Mouse (Mus musculus) kidney, adult 2 months (tissue): Measurements from ENCODE around the gene Sipa1. TPM values are rescaled to one million over a fixed set of nuclear protein-coding genes. Genes with fewer than 3 reads are reported as not detected.
A peak's percentile ranks its signal among the peaks of the same experiment; 100 is the strongest.

Experiments used
- DNase-seq: peaks from one replicate; pipeline ENCODE4 v3.0.0; 2021
- H3K27ac ChIP-seq: fragments of 200-500 bp; 2 replicates; pipeline ENCODE4 v1.5.1; 2012; ENCODE audit warnings: low read depth, low read length, control low read depth, inconsistent platforms; ENCODE audit not compliant: insufficient read depth
- H3K27me3 ChIP-seq: fragments of 200-500 bp; replicated peaks from 2 replicates; pipeline ENCODE4 v1.6.1; 2012; ENCODE audit warnings: mild to moderate bottlenecking, moderate library complexity, low read length, inconsistent platforms; ENCODE audit not compliant: control insufficient read depth, insufficient read depth
- H3K36me3 ChIP-seq: fragments of 200-500 bp; 2 replicates; pipeline ENCODE4 v1.6.1; 2012; ENCODE audit warnings: mild to moderate bottlenecking, moderate library complexity, low read length, inconsistent platforms; ENCODE audit not compliant: control insufficient read depth, insufficient read depth
- H3K4me1 ChIP-seq: fragments of 200-500 bp; 2 replicates; pipeline ENCODE4 v1.6.1; 2011; ENCODE audit warnings: low read length; ENCODE audit not compliant: control insufficient read depth, insufficient read depth
- H3K4me3 ChIP-seq: fragments of 200-500 bp; 2 replicates; pipeline ENCODE4 v1.5.1; 2011; ENCODE audit warnings: mild to moderate bottlenecking, low read depth, low read length, control low read depth; ENCODE audit not compliant: insufficient read depth
- CTCF ChIP-seq: fragments of 200-500 bp; conservative IDR thresholded peaks from 2 replicates; pipeline ENCODE4 v1.5.1; 2011; ENCODE audit warnings: low read depth, mild to moderate bottlenecking, control low read depth, low read length, moderate library complexity, mixed read lengths; ENCODE audit not compliant: insufficient read depth, insufficient read length
- POLR2A ChIP-seq: fragments of 200-500 bp; IDR thresholded peaks from one replicate; pipeline ENCODE4 v1.6.1; 2011; ENCODE audit warnings: low read depth, low read length, control low read depth
- WGBS: fragments of 180-500 bp; shearing (Covaris S2); methylation state at CpG from one replicate; pipeline ENCODE4 v1.1.7; 2018; 5-methylcytosine and 5-hydroxymethylcytosine counted together
- polyA plus RNA-seq: library from polyadenylated mRNA; depleted of rRNA; stranded (reverse); fragments of >200 nt; gene quantifications from 2 replicates; pipeline ENCODE4 v1.2.3, GENCODE M21; 2012

The Sipa1 gene
- polyA plus RNA-seq, 1 experiment, result 35.4 TPM

GRCm38 (mm10) chr19:5612762-5613411 is 50.6 kb downstream of the Sipa1 start:
- TF ChIP-seq CTCF (no peak), POLR2A (no peak)
- Histone ChIP-seq H3K4me1 (peaks cover 6% of the 10 kb centered on the region; the same call in 1 of the 2 replicates), H3K4me3 (no peak overlapping the region), H3K36me3 (no peaks in the 10 kb centered on the region), H3K27ac (no peak overlapping the region), H3K27me3 (no peaks in the 10 kb centered on the region)
- whole genome bisulfite sequencing, result 81% methylated on average over 3 of the region's 3 CpGs
- DNase-seq, result no peak

- Histone ChIP-seq H3K4me3 (no peak overlapping the region), H3K4me1 (peaks cover 6% of the 10 kb centered on the region; the same call in 1 of the 2 replicates), H3K27me3 (no peaks in the 10 kb centered on the region), H3K36me3 (no peaks in the 10 kb centered on the region), H3K27ac (no peak overlapping the region)
- TF ChIP-seq POLR2A, result no peak
- no peak for TF ChIP-seq CTCF
- DNase-seq, result no peak
- 93% methylated on average over 1 of the region's 1 CpGs for WGBS
Observed at GRCm38 (mm10) chr19:5611973-5612372, 51.5 kb downstream of the Sipa1 start.

GRCm38 (mm10) chr19:5609547-5610404 is 53.7 kb downstream of the Sipa1 start, which contains the start of gene Kat5:
Gene Kat5 (minus strand): TSS chr19:5610237.
- peak; percentile 95 for DNase-seq
- peak within 1 kb of the TSS; percentile 57 for H3K4me3 ChIP-seq
- H3K4me1 ChIP-seq, result peaks cover 6% of the 10 kb centered on the region; the same call in 1 of the 2 replicates
- H3K36me3 ChIP-seq, result no peaks in the 10 kb centered on the region
- TF ChIP-seq CTCF (no peak), POLR2A (peak; percentile 48)
- no peaks in the 10 kb centered on the region for H3K27me3 ChIP-seq
- H3K27ac ChIP-seq, result peak within 1 kb of the TSS; percentile 83
- WGBS, result under 1% methylated on average over 55 of the region's 55 CpGs

GRCm38 (mm10) chr19:5609171-5609546 is 54.3 kb downstream of the Sipa1 start:
- Histone ChIP-seq H3K4me1 (peaks cover 6% of the 10 kb centered on the region; the same call in 1 of the 2 replicates), H3K36me3 (no peaks in the 10 kb centered on the region), H3K27ac (peak overlapping the region; percentile 41; the same call in 1 of the 2 replicates), H3K4me3 (peak overlapping the region; percentile 57), H3K27me3 (no peaks in the 10 kb centered on the region)
- TF ChIP-seq POLR2A, result no peak
- TF ChIP-seq CTCF, result no peak
- no peak for DNase-seq
- WGBS, result 41% methylated on average over 10 of the region's 10 CpGs

- Histone ChIP-seq H3K4me1 (peaks cover 6% of the 10 kb centered on the region; the same call in 1 of the 2 replicates), H3K27ac (no peak overlapping the region), H3K36me3 (no peaks in the 10 kb centered on the region), H3K27me3 (no peaks in the 10 kb centered on the region), H3K4me3 (no peak overlapping the region)
- TF ChIP-seq POLR2A, result no peak
- TF ChIP-seq CTCF, result no peak
- WGBS, result 94% methylated on average over 13 of the region's 13 CpGs
- DNase-seq, result no peak
Observed at GRCm38 (mm10) chr19:5608707-5609106, 54.8 kb downstream of the Sipa1 start.

GRCm38 (mm10) chr19:5607705-5608410 is 55.6 kb downstream of the Sipa1 start:
- peaks cover 6% of the 10 kb centered on the region; the same call in 1 of the 2 replicates for H3K4me1 ChIP-seq
- H3K27ac ChIP-seq, result no peak overlapping the region
- no peak overlapping the region for H3K4me3 ChIP-seq
- H3K27me3 ChIP-seq, result no peaks in the 10 kb centered on the region
- H3K36me3 ChIP-seq, result no peaks in the 10 kb centered on the region
- TF ChIP-seq CTCF, result no peak
- TF ChIP-seq POLR2A, result no peak
- 94% methylated on average over 26 of the region's 26 CpGs for WGBS
- no peak for DNase-seq
